Mouse (Mus musculus): ENCODE measurements around the gene 2700097O09Rik.
"Not testable (repeated sequence)": the region's sequence is repeated elsewhere in the genome, so short reads cannot be mapped to it uniquely, and the experiment has no call there.

Gene 2700097O09Rik

GRCm38 (mm10) chr12:55079726-55080600 lies at the start of gene 2700097O09Rik, which contains the start of gene Srp54a:
Gene 2700097O09Rik (minus strand): TSS chr12:55080110.
Gene Srp54a (plus strand): TSS chr12:55080262.
- DNase-seq (ENCODE audit: low spot score in 2 of 2) = peak; percentile 94 to 95

DNA sequence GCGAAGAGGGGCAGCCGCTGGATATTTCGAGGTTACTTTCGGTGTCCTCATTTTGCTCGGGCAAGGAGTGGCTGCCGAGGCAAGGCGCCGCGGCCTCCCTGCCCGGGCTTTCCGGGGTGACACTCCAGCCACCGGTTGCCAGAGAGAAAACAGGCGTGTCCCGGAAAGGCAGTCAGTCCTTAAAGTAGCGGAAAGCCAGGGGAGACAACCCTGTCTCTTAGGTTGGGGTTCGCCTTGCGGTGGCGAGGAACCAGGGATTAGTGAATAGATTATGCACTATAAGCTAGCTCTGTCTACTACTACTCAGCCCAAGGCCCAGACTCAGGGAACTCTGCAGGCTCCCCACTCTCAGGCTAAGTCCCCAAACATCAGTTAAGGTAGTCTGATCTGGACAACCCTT lies 44.8 kb upstream of the 2700097O09Rik start:
- not testable (repeated sequence) for DNase-seq (ENCODE audit: low spot score in 2 of 2)

GRCm38 (mm10) chr12:55124242-55124641 lies 44.3 kb upstream of the 2700097O09Rik start, which contains the start of gene Fam177a:
Gene Fam177a (plus strand): TSS chr12:55124469.
- DNase-seq (ENCODE audit: low spot score in 2 of 2) = not testable (repeated sequence)

DNA sequence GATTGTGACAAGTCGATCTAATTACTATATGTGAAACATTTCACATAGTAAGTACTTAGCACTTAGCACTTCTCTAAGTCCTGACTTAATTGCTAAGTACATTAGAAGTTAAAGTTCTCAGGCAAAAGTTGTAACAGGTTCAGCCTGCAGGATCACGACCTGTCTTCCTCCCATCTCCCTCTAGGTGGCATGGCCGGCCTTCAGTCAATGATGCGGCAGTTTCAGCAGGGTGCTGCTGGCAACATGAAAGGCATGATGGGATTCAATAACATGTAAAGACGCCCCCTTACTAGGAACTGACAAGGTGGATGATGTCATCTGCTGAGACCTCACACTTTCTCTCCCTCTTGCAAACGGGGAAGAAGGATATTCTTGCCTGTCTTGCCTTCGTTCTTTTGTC lies 32.7 kb upstream of the 2700097O09Rik start:
- DNase-seq (ENCODE audit: low spot score in 2 of 2) = not testable (repeated sequence)

DNA sequence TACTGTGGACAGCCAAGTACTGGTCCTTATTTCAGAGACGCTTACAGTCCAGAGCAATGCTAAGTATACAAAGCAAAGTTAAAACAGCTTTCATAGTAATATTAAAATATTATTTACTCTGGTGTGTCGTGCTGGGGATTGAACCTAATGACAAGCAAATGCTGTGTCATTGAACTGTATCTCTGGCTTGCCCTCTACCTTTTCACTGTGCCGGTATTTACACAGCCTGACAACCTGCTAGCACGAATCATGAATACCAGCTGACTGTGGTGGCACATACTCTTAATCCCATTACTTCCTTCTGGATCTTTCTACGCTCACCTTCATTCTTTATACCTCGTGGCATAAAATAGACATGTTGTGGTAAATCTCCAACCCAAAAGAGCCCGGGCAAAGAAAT lies 12.2 kb upstream of the 2700097O09Rik start:
- DNase-seq (ENCODE audit: low spot score in 2 of 2) = not testable (repeated sequence)

DNA sequence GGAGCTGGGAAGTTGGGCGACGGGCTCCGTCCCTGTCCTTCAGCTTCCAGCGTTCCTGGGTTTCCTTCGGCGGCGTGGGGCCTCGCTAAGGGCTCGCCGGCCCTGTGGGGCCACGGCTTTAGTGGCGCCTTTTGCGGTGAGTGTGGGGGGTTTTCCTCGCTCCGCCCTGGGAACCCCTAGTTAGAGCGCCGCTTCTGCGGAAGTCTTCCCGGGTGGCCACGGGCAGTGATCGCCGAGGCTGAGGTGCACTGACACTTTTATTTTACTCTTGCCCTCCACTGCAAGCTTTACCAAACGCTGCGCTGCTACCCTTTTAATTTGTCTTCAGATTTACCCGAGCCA lies 662 bp upstream of the 2700097O09Rik start:
- not testable (repeated sequence) for DNase-seq (ENCODE audit: low spot score in 2 of 2)

GRCm38 (mm10) chr12:55078706-55079105 lies 1.2 kb downstream of the 2700097O09Rik start:
- not testable (repeated sequence) for DNase-seq (ENCODE audit: low spot score in 2 of 2)

DNA sequence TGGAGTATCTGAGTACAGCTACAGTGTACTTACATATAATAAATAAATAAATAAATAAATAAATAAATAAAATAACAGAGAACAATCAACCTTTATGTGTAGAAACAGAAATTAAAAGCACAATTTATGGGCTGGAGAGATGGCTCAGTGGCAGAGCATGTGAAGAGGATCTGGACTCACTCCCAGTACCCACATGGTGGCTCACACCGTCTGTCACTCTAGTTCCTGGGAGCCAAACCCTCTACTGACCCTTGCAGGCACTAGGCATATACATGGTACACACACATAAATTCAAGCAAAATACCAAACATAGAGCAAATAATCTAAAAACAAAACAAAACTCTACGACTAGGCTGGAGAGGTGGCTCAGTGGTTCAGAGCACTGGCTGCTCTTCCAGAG lies 4.6 kb downstream of the 2700097O09Rik start:
- no peak for DNase-seq (ENCODE audit: low spot score in 2 of 2)

GRCm38 (mm10) chr12:55073686-55074085 lies 6.2 kb downstream of the 2700097O09Rik start:
- DNase-seq (ENCODE audit: low spot score in 2 of 2) = no peak

DNA sequence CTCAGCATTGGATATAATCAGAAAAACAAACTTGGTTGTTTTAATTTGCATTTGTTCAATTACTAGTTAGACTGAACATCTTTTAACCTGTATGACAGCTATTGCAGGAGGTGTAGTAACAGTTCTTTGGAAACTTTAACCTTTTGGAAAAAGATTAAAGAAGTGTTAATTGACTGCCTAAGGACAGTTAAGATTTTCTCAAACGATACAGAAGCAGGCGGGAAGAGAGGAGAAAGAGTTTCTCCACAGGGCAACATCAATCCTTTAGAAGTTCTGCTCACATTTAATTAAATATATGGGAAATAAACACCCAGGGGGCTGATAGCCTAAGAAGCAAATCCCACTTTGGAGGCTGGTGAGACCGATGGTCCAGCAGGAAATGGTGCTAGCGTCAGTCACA lies 7.4 kb downstream of the 2700097O09Rik start:
- no peak for DNase-seq (ENCODE audit: low spot score in 2 of 2)

GRCm38 (mm10) chr12:55062141-55062540 lies 17.8 kb downstream of the 2700097O09Rik start:
- no peak for DNase-seq (ENCODE audit: low spot score in 2 of 2)

GRCm38 (mm10) chr12:55061006-55061405 lies 18.9 kb downstream of the 2700097O09Rik start:
- no peak for DNase-seq (ENCODE audit: low spot score in 2 of 2)

GRCm38 (mm10) chr12:55060212-55060898 lies 19.6 kb downstream of the 2700097O09Rik start:
- DNase-seq (ENCODE audit: low spot score in 2 of 2) = no peak

GRCm38 (mm10) chr12:55059812-55060211 lies 20.1 kb downstream of the 2700097O09Rik start:
- no peak for DNase-seq (ENCODE audit: low spot score in 2 of 2)

GRCm38 (mm10) chr12:55058865-55059615 lies 20.9 kb downstream of the 2700097O09Rik start:
- peak; percentile 30 to 46 for DNase-seq (ENCODE audit: low spot score in 2 of 2)

DNA sequence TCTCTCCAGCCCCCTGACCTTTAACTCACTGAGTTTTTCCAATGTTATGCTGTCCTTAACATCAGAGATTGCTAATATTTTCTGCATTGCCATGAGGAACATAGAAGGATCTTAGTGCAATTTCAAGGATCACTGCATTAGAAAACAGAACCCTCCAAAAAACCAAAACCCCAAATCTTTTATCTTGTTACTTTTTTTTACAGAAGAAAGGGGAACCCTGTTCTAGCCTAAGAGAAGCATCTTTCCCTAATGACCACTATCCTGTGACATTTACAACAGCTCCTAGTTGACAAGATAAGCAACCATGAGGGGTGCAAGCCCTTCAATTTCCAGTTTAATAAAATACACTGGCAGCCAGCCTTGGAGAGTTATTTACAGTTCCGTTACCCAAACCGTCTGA lies 23.2 kb downstream of the 2700097O09Rik start:
- DNase-seq (ENCODE audit: low spot score in 2 of 2) = no peak

DNA sequence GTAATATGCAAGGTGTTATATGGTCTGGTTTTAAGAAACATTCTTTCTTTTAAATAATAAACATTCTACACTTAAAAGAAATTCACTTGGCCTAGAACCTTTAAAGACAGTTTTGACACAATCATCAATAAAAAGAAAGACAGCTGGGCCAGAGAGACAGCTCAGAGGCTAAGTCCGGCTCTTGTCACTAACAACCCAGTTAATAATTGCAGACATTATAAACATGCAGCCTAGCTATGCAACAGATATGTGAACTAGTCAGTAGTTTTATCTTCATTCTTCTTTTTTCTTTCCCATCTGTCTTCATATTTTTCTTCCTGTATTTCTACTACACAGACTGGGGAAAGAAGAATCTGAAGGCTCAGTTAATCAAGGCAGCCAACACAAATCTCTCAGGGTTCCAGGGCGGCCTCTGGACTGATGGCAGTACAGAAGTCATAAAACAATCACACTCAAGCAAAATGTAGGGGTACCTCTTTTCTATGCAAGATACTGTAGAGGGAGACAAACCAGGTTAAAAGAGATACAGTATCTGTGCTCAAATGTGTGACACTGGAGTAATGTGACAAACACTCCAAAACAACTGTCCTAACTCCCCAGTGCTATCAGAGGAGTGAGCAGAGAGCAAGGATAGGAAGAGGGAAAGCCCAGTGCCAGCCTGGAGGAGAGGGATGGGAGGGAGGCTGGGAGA lies 25.2 kb downstream of the 2700097O09Rik start:
- DNase-seq (ENCODE audit: low spot score in 2 of 2) = no peak

GRCm38 (mm10) chr12:55053267-55053666 lies 26.6 kb downstream of the 2700097O09Rik start:
- no peak for DNase-seq (ENCODE audit: low spot score in 2 of 2)

DNA sequence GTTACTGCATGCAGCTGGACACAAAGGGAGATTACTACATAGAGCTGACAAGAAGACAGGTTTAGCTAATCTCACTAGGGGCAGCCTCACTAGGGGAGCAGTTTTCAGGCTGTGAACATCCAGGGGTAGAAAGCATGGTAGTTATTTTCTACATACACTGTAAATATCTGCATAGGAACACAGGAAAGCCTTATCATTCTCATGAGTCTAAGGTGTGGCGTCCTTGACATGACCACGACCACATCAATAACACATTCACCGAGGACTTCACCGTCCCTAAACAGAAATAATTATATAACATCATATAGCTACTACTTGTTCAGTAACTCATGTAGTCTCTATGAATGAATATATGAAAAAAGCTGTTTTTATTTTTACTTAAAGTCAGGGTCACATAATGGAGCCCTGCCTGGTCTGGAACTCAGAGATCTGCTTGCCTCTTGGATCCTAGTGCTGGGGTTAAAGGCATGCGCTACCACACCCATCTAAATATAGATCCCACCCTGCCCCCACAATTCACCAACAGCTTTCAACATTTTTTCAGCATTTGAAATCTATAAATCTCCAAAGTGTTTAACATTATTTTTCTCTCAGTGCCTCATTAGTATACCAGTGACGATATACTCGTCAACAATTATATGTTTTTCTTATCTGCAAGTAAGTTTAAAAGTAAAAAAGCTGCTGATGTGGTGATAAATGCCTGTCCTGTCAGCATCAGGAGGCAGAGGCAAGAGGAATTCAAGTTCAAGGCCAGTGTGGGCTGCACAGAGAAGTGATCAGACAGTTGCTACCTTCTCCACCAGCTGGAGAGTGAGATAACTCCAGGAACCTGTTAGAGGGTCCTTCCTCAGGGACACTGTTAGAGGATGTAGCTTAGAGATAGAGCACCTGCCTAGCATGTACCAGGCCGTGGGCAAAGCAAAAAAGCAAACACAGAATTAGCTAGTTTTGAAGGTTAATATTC lies 28.4 kb downstream of the 2700097O09Rik start:
- no peak for DNase-seq (ENCODE audit: low spot score in 2 of 2)

DNA sequence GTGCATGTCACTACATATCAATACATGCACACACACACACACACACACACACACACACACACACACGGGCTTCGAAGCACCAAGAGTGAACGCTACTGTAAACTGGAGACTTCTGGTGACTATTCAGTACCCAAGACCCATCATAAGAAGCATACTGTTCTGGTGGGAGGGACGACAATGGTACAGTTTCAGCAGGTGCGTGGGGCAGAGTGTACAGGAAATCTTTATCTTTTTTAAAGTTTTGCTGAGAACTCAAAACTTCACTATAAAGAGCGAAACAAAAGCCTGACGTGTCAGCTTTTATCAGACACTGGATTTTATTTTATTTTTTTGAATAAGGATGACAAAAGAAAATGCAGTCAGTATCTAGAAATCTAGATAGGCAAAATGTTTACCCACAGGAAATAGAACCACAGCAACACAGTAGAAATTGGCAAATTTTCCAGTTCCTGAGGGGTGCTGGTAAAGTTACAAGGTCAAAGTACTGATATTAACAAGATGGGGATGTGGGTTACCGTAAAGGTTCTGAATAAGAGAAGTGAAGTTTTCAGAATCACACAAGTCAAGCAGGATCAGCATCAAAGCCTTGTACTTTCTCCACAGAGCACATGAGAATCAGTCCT lies 30.1 kb downstream of the 2700097O09Rik start:
- DNase-seq (ENCODE audit: low spot score in 2 of 2) = no peak

Measured in heart, adult 9 months (tissue).